Mouse (Mus musculus): ENCODE results near the gene Nfkbie.

- TF ChIP-seq POLR2A (IDR thresholded peaks at IDR 0.05; ENCODE audit: low read depth, low read length), result no peak
- no peak for TF ChIP-seq CTCF (IDR thresholded peaks at IDR 0.05; ENCODE audit: extremely low read depth, insufficient read depth, insufficient read length, insufficient replicate concordance)
These were observed 56.5 kb downstream of the Nfkbie start for GRCm38 (mm10) chr17:45612008-45612407.

All from spleen, adult 2 months (tissue).